Mouse (Mus musculus) kidney, adult 11 months (tissue): ENCODE data around the gene Hist1h4f.
"Not testable (repeated sequence)": the region's sequence is repeated elsewhere in the genome, so short reads cannot be mapped to it uniquely, and the experiment has no call there.

Experiments used
- DNase-seq: peaks from one replicate; pipeline ENCODE4 v3.0.0; 2022

Hist1h4f gene

DNA sequence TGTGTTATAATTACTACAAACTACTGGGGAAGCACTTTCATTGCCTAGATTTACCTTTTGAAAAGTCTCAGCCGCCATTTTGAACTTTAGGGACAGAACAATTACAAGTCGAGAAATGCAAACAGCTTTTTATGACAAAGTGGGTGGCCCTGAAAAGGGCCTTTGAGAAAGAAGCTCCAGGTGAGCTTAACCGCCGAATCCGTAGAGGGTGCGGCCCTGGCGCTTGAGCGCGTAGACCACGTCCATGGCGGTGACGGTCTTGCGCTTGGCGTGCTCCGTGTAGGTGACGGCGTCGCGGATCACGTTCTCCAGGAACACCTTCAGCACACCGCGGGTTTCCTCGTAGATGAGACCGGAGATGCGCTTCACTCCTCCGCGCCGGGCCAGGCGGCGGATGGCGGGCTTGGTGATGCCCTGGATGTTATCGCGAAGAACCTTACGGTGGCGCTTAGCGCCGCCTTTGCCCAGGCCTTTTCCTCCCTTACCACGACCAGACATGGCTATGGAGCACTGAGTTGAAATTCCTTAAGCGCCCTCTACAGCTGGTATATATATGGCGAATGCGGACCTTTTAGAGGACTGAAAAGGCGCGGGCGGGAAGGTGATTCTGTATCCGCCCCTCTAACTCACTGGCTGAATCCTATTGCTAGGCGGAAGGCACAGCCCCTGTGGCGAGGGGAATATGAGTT is at the start of gene Hist1h4f:
Gene Hist1h4f, minus strand, starts transcription at position 503 of the 689 bp plus-strand sequence.
- peak; percentile 82 for DNase-seq

DNA sequence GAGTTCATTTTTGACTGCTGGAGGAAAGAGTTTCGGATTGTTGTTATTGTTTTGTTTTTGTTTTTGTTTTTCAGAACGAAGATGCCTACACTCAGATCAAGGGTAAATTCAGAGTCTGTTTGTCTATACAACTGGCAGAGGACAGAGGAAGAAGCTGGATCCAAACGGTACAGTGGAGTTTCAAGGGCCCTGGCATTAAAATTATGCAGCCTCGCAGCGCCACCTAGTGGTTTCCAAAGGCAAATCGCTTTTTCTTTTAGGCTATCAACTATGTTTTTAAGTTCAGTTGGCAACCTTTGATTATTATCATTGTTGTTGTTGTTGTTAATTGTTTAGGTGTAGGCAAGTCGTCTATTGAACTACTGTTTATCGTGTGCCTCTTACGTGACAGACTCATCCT is 46.5 kb upstream of the Hist1h4f start:
- peak; percentile 36 for DNase-seq

DNA sequence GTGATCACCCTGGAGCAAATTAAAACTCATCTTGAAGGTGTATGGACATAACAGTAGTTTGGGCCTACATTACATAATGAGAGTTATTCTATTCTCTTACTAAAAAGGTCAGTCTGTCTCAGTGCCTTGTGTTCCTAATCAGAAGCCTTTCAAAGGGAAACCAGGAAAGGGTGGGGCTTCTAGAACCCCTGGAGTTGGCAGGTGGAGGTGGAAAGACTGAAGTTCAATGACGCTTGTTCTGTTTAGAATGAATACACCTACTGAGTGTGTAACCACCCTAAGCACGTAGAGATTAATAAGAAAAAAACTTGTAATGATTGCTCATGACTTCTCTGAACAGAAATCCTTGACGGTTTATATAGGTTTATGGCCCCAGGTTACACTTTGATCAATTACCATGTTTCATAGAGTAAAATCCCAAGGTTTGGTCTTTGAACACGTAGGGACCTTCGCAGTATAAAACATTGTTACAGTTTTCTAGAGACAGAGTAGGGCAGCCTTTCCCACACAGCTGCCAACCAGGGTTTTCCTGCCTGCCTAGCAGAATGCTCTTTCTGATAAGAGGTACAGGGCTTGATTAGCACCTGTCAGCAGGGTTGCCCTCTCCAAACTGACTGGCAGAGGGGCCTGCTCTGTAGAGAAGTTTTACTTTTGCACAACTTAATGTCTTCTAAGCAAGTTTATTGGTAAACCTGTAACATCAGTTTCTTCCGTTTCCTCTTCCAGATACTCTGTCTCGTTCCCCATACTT is 44.3 kb upstream of the Hist1h4f start:
- DNase-seq, result no peak

DNA sequence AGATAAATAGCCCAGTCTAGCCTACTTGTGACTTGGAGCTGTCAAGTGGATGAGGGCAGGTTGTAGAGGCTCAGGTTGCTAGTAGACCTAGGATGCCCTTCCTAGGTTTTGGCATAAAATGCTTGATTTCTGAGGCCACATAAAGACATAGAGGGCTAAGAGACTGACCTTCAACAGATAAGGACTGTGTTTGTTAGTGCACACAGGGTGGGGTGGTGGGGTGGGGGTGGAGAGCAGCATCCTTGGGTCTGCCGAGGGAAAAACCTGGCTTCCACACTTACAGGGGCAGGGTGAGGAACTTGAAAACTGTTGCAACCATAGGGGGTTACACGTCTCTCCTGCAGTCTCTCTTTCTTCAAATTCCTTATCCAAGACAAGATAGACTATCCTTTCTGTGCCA is 43.7 kb upstream of the Hist1h4f start:
- DNase-seq, result no peak

DNA sequence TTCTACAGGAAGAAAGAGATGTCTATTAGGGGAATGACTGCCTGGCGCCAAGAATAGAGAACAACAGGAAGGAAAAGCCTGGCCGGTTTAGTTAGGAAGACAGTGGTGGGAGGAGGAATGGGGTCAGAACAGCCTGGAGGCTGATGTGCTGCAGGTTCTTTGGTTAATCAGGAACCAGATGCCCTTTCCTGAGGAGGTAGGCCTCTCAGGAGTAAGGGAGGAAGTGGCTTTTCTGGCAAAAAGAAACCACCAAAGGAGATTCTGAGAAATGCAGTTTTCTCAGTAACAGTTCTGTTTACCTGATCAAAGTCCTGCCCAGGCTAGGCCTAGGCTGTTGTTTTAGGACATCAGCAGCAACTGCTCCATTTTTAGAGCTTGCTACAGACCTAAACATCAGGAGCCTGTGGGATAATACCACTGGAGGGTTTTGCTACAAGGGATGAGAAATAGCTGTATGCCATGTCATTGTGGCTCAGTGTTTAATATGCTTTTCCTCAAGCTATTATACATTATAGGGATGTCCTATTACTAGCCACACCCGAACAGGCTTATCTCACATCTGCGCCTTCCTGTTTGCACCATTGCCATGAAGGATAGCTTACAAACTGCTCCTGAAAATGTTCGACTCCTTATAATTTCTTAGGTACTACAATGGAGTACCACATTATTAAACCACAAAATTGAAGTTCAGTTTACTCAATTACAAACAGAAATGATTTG is 41.8 kb upstream of the Hist1h4f start:
- no peak for DNase-seq

DNA sequence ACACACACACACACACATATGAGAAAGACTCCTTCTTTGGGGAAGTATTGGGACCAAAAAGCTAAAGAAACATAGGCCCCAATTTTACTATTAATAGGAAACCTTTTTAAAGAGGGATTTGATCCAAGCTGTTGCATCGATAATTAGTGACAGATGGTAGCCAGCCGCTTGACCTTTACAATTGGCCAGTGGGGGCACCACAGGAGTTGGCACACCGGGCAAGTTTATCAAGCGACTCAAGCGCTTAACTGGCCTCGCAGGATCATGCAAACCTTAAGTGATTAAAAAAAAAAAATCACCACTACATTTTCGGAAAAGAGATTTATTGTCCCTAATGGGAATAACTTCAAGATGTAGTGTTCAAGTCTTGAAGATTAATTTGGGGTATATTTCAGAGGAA is 41.2 kb upstream of the Hist1h4f start:
- no peak for DNase-seq

DNA sequence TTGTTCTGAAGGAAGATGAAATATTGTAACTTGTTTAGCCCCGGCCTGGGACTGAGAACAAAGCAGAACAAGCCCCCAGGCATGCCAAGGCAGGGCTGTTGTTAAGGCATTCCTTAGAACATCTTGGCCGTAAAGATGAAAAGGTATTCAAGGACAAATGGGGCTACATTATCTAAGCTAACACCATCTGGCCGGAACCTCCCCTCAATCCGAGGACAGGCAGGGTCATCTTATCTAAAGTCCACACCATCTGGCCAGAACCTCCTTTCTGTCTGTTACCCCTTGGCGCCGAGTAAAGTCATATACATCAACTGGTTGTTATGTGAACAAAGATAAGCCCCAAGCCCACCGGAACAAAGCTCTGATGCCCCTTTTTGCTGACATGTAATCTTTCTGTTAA is 40.4 kb upstream of the Hist1h4f start:
- not testable (repeated sequence) for DNase-seq

DNA sequence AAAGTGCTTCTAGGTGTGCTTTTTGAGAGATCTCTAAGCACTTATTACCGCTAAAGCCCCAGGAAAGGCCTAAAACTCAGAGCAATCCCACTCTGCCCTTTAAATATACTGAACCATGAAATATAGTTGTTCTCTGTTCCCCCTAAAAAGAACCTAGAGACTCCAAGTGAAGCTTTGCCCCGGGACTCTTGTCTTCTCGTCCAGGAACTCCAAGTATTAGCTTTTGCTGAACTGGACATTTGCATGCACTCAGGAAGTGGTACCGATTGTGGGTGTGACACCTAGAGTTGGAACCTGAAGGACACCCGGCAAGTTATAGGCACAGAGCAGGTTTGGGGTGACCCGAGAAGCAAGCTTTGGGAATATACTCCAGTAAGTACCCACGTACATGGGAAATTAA is 39.8 kb upstream of the Hist1h4f start:
- no peak for DNase-seq

DNA sequence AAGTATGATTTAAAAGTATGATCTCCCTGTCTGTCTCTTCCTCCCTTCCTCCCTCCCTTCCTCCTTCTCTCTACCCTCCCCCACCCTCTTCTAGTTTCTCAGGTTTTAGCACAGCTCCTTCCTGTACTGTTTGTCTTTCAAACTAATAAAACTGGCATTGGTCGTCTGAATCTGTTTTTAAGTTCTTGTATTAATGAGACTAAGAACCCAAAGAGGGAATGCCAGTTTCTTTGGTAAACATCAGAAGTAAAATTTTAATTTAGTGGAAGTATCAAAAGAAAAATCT is 35.4 kb upstream of the Hist1h4f start:
- no peak for DNase-seq

DNA sequence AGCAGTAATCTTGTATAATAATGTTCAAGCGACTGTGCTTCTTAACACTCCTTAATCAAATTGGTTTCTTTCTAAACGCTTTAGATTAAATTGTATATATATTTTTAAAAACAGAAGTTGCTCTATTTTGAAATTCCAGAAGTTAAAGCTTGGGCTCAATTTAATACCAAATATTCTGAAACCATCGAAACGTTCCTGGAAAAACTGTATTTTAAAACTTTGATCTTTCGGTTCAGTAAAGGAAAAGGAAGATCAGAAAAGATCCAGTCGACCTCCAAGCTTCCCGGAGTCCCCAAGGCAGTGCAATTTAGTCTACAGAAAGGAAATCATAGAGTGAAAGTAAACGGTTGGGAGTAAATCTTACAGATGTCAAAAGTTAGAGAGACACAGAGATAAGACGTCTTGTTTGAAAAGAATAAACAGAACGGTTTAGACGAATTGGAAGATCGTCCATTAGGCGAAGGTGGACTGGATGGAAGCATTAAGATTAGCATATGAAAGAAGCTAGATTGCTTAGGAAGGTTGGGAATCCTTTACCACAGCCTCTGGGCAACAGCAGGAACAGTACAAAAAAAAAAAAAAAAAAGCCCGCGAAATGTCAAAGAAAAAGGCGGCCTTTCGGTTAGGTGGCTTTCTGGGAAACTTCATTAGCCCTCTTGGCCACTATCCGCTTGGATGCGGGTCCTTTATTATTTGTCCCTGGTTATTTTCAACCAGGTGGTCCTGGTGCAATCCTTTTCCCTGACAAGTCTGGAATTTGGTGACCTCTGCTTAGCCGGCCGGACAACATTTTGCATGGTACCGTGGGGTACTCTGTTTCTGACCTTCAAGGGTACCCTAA is 34.9 kb upstream of the Hist1h4f start:
- no peak for DNase-seq

DNA sequence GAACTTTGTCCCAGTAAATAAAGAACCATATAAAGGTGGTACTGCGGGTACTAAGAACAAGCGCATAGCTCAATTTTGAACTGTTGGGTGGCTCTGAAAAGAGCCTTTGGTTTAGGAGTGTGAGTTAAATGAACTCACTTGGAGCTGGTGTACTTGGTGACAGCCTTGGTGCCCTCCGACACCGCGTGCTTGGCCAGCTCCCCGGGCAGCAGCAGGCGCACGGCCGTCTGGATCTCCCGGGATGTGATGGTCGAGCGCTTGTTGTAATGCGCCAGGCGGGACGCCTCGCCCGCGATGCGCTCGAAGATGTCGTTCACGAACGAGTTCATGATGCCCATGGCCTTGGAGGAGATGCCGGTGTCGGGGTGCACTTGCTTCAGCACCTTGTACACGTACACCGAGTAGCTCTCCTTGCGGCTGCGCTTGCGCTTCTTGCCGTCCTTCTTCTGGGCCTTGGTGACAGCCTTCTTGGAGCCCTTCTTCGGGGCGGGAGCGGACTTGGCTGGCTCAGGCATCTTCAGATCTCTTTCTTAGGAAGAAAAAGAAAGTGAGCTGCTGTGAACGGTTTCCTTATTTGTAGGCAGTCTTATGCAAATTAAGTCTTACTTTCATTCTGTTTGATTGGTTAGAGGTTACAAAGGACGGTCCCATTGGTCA is 34.1 kb upstream of the Hist1h4f start:
- peak; percentile 66 for DNase-seq

DNA sequence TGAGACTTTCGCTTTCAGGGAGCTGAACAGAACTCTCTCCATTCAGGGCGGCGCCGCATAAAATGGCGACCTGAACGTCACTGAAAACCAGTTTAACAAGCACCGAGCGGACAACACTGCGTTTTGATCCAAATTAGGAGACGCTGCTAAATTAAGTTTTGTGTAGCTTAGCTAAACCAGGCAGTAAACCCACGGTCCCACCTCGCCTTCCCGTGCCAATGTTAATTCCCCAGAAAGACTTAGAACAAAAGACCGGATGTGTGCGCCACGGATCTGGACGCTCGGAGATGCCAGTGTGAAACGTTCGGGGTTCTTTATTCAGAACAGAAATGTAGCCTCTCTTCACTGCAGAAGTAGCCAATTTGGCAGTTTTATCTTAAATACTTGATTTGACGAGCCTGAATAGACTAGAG is 33.6 kb upstream of the Hist1h4f start:
- peak; percentile 61 for DNase-seq

DNA sequence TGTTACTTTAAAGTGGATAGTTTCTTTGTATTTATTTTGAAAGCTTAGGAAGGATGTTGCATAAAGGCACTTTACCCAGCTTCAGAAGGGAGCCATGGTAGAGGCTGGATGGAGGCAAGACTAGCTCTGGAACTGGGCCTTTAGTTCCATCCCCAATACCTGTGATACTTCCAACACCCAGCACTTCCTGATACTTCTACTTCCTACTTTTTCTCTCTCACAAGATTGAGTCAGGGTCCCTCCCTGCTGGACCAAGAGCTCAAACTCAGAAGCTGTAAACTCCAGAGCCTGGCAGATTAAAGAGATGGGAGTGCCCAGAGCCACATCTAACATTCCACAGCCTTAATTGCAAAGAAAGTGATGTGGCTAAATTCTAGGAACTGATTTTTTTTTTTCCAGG is 32.9 kb upstream of the Hist1h4f start:
- DNase-seq, result no peak

DNA sequence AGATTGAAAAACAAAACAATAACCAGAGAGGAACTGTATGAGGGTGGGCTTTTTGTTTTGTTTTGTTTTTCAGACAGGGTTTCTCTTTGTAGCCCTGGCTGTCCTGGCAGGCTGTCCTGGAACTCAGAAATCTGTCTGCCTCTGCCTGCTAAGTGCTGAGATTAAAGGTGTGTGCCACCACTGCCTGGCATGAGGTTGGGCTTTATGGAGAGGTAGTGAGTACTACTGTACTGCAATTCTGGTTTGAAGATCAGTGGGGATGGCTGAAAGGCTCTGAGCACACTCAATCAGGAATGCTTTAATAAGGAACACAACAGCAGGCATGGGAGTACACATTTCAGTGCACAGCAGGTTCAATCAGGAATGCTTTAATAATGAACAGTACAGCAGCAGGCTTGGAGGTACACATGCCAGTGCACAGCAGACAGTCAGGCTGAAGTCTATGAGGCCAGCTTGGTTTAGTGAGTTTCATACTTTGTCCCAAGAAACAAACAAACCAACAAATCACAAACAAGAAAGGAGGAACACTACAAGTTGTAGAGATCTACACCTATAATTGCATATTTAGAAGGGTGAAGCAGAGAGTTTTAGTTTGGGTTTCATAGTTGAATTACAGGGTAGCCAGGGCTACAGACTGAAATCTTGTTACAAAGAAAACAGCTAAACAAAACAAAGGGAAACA is 32.1 kb upstream of the Hist1h4f start:
- DNase-seq, result no peak

DNA sequence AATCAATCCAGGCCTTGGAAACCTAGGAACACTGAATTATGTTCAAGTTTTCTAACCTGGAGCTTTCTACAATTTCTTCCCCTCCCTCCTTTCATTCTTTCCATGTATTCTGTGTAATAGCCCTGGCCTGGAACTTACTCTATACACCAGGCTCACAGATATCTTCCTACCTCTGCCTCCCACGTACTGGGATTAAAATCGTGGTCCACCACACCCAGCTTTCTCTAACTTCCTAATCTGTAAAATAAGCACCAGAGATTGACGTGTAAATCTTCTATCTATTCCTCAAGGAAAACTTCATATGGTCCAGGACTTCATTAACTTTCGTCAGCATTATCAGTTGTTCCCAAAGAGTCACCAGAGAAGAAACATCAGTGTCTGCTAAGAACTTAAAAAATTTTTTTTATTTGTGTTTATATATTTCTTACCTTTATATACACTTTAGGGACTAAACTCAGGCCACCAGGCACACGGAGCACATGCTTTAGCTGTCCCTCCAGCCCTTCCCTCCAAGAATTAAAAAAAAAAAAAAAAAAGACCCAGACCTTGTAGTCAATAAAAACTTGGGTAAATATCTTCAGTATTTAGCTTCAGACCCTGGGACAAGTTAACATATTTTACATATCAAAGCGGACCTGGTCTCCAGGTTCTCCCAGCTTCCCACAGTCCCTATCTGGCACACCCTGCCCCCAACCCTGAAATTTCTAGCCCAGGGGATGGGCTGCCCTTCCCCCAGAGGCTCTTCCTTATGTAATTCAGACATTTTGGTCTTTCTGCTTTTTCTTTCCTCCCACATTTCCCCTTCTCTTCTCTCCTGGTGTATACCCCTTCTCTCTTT is 31.0 kb upstream of the Hist1h4f start:
- DNase-seq, result no peak

DNA sequence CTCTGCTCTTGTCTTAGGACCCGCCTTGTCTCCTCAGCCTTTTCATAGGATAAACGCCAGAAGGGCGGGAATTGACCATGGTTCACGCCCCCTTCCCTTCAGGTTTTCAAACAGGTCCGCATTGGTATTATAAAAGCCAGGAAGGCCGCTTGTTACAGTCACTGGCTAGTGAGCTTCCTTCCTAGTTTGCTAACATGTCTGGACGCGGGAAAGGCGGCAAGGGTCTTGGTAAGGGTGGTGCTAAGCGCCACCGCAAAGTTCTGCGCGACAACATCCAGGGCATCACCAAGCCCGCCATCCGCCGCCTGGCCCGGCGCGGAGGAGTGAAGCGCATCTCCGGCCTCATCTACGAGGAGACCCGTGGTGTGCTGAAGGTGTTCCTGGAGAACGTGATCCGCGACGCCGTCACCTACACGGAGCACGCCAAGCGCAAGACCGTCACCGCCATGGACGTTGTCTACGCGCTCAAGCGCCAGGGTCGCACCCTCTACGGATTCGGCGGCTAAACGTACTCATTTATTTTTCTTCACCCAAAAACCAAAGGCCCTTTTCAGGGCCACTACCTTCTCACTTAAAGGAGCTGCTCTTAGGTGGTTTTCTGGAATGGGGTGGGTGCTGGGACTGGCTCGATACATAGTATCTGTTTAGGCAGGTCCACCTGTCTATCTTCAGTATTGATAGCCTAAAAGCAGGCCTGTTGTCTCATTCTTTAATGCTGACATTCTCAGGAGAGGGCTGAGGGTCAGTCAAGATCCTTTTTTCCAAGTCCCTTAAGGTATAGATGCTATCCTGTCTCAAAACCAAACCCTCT is 30.2 kb upstream of the Hist1h4f start, which contains the start of gene Hist1h4d:
Gene Hist1h4d, plus strand, starts transcription at position 191 of the 811 bp plus-strand sequence.
- peak; percentile 96 for DNase-seq

DNA sequence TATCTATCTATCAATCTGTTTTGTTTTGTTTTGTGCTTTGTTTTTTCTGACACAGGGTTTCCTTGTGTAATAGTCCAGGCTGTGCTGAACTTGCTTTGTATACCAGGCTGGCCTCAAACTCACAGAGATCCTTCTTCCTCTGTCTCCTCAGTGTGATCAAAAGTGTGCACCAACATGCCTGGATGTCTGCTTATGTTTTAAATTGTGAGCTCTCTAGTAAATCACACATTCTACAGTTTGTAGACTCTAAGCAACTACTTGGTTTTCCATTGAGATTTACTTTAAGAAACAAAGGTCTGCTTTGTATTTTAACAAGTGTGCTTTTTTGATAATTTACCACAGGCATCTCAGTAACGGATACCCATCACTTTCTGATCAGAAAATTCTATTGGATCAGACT is 26.4 kb upstream of the Hist1h4f start:
- no peak for DNase-seq

DNA sequence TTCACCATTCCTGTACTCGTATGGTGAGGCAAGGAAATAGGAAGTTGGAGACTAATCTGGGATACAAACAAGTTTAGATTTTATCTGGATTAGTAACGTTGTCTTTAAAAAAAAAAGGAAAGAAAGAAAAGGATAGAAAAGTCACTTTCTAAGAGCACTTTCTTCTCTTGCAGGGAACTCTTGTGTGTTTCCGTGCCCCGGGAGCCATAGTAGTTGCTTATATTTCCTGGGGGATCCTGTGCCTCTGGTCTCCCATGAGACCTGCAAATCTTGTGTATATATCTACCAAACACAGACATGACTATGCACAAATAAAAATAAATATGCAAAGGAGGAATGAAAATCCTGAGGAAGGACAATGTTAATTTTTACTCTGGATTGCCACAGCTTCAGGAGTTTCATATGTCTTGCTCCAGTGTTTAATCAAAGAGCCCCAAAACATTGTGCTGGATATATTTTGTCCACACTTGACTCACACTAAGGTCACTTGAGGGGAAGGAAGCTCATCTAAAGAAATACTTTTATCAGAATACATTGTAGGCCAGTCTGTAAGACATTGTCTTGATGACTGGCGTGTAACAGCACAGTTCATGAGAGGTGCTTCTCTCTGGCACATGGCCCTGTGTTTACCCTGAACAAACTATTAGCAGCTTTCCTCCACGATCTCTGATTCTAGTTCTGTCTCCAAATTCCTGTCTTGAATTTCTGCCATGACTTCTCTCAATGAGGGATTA is 25.6 kb upstream of the Hist1h4f start:
- DNase-seq, result no peak

DNA sequence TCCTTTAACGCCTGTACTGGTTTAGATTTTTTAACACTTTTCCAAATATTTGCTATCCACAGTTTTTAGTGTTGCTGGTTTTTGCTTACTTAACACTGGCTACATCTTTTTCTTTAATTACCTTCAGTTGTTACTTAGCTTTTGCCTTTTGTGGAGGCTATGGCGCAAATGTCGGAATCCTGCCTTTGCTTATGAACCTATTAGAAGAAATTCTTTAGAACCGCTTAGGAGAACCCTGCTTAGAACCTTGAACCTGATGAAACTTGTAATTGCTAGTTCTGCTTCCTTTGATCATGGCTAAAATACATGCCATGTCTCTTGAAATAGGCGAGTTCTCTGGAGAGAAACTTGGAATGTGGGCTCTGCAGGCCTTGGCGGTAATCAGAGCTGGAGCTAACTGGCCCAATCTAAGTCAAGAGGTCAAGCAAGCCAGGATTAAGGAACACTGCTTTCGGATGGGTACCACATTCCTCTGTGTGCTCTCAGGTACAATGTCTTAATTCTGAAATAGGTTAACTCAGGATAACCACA is 25.0 kb upstream of the Hist1h4f start:
- no peak for DNase-seq
